Mouse (Mus musculus) lung, adult 2 months (tissue): Measurements from ENCODE around the gene Atp6v0d1.

Experiments used
- CTCF ChIP-seq: fragments of 200-500 bp; IDR thresholded peaks from 2 replicates; pipeline ENCODE4 v1.5.1; 2011; ENCODE audit warnings: mild to moderate bottlenecking, low read length, control low read depth; ENCODE audit not compliant: insufficient read depth
- POLR2A ChIP-seq: fragments of 200-500 bp; IDR thresholded peaks from 2 replicates; pipeline ENCODE4 v1.6.1; 2011; ENCODE audit warnings: low read depth, mild to moderate bottlenecking, control low read depth, low read length, borderline replicate concordance; ENCODE audit errors: extremely low read depth

- TF ChIP-seq POLR2A, result no peak
- TF ChIP-seq CTCF, result no peak
These were observed 35.5 kb upstream of the Atp6v0d1 start for GRCm38 (mm10) chr8:105601301-105601700.
